Mouse (Mus musculus) adrenal gland, postnatal 25 days (tissue): ENCODE measurements at regions not wholly inside any gene's neighbourhood (a gene's known extent, or its start where the extent isn't known, plus 50 kb on each side); places are given as distances from the start of the nearest gene placed in this dataset.

ENCODE experiments used
- DNase-seq: peaks from one replicate; pipeline ENCODE4 v3.0.0; 2021; ENCODE audit warnings: mixed read lengths

GRCm38 (mm10) chr16:95773151-95773550, 71.3 kb downstream of the Ets2 start:
- DNase-seq, result no peak
